Mouse (Mus musculus): ENCODE data around the gene Bicd1.
"Not testable (repeated sequence)": the region's sequence is repeated elsewhere in the genome, so short reads cannot be mapped to it uniquely, and the experiment has no call there.

Bicd1 gene

DNA sequence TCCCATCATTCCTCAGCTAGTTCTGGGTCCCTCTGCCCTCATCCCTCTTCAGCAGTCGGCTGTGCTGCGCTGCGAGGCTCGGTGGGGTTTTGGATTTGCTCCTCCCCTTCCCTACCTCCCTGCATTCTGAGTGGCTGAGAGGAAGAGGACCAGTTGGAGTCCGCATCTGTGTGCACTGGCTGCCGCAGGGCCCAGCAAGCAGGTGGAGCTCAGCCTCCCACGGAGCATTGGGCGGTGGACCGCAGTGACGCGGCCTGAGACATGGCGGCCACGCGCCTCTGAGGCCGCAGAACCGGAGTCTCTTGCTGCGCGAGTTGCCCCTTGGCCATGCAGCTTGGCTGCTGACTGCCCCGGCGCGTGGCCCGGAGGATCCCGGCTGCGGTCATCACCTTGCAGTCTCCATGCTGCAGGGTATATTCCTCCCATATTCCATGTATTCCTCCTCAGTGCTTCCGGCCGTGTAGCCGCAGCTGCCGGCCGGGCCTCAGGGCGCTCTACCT lies at the start of gene Bicd1:
TSS of gene Bicd1 (plus strand) at position 54 of the 500 bp plus-strand sequence.
- DNase-seq (ENCODE audit: low spot score): peak; percentile 76

- DNase-seq (ENCODE audit: low spot score): not testable (repeated sequence)
Measured at GRCm38 (mm10) chr6:149362533-149362932, 46.2 kb upstream of the Bicd1 start.

- DNase-seq (ENCODE audit: low spot score): not testable (repeated sequence)
Measured at GRCm38 (mm10) chr6:149365975-149366374, 42.7 kb upstream of the Bicd1 start.

- DNase-seq (ENCODE audit: low spot score): no peak
Measured at GRCm38 (mm10) chr6:149366403-149366802, 42.3 kb upstream of the Bicd1 start.

DNA sequence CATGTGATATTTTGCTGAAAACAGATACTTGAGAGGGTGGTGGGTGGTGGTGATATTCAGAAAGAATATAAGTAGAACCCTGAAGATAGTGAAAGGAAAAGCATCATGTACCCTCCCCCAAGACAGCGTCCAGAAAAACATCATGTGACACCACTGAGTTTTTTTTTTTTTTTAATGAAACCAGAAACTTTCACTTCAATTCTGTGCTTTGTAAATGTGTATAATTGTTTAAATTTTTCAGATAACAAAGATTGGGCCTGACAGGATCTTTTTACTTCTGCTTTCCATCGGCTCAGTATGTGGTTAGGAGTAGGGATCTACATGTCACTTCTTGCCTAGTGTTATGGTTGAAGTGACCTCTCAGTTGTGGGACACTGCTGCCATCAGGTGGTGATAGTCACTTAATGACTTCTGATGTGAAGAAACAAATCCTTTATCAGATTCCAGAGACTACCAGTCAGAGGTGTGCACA lies 33.7 kb upstream of the Bicd1 start:
- peak; percentile 79 for DNase-seq (ENCODE audit: low spot score)

DNA sequence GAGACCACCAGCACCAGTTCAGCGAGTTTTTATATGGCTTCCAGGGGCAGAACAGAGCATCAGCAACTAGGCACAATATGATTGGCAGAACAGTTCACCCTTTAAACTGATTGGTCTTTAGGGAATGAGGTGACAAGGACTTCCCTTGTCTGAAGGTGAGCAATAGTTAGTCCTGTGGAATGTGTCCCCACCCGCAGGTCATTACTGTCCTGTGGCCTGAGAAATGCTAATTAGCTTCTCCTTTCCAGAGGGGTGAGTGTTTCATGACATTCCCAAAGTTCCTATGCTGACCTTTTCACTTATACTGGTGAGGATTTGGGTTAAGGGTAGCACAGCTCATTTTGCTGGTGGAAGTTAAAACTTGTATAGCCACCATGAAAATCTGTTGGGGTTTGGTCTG lies 25.2 kb upstream of the Bicd1 start:
- no peak for DNase-seq (ENCODE audit: low spot score)

DNA sequence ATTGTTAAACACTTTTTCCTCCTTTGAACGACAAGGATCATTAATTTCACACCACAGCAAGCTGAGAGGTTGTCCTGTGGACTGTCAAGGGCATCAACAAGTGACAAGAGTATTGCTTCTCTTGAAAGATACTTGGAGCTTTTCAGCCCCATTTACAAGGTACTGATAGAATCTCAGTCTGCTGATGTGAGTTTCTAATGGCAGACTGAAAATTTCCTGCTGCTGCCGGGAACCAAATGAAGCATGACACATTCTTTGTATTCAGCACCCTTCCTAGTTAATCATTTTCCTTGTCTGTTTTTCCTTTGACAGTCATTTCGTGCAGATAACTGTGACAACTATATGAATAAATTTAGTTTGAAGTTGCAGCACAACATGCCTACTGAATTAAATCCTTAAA lies 22.3 kb upstream of the Bicd1 start:
- no peak for DNase-seq (ENCODE audit: low spot score)

DNA sequence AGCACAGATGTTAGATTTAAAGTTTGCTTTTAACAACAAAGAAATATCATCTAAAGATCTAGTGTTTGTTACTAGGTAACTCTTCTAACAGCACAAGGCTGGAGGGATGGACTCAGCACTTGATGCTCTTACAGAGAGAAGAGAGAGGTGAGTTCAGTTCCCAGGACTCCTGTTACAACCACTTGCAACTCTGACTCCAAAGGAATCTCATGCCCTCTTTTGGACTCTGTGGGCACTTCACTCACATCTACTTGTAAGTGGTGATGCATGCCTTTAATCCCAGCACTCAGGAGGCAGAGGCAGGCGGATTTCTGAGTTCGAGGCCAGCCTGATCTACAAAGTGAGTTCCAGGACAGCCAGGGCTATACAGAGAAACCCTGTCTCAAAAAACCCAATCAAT lies 19.1 kb upstream of the Bicd1 start:
- not testable (repeated sequence) for DNase-seq (ENCODE audit: low spot score)

- DNase-seq (ENCODE audit: low spot score): no peak
Measured at GRCm38 (mm10) chr6:149399396-149399795, 9.3 kb upstream of the Bicd1 start.

DNA sequence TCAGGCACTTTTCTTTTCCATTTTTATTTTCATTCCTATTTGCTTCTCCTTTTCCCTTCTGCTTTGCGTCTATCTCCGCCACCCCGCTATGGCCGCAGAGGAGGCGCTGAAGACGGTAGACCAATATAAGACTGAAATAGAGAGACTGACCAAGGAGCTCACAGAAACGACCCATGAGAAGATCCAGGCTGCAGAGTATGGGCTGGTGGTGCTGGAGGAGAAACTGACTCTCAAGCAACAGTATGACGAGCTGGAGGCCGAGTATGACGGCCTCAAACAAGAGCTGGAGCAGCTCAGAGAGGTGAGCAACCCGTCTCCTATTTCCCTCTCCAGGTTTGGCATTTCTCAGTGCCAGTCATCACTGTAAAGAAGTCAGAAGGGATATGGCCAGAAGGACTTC lies 655 bp downstream of the Bicd1 start:
- peak; percentile 7 for DNase-seq (ENCODE audit: low spot score)

DNA sequence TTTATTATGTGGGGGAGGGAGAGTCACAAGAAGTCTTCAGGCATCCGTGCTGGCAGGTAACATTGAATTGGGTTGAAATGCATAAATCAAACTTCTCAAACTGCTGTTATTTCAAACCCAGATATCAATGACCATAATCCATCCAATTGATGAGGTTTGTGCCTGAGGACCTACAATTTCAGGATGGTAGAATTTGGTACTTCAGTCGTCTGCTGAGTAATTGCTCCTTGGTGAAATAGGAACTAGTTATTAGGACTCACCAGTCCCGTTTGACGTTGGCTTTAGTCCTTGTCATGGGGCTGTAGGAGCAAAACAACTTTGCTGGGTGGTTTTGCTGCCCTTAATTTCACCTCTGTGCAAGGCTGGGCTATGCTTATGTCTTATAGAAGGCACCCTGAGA lies 1.2 kb downstream of the Bicd1 start:
- no peak for DNase-seq (ENCODE audit: low spot score)

- no peak for DNase-seq (ENCODE audit: low spot score)
Measured at GRCm38 (mm10) chr6:149413256-149413655, 4.6 kb downstream of the Bicd1 start.

- DNase-seq (ENCODE audit: low spot score): no peak
Measured at GRCm38 (mm10) chr6:149424748-149425147, 16.1 kb downstream of the Bicd1 start.

DNA sequence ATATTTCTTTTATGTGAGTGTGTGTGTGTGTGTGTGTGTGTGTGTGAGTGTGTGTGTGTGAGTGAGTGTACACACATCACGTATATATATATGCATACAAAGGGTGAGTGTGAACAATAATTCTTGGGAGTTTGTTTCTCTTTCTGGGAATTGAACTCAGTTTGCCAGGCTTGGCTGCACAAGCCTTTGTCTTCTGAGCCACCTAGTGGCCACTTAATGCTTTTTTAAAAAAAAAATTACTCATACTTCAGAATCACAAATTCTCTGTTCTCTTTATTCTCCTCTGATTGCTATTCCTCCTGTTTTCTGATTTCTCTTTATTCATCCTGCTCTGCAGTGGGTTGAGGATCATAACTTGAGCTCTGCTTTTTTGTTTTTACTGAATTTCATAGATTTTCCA lies 30.5 kb downstream of the Bicd1 start:
- DNase-seq (ENCODE audit: low spot score): no peak

GRCm38 (mm10) chr6:149442884-149443283 lies 34.2 kb downstream of the Bicd1 start:
- no peak for DNase-seq (ENCODE audit: low spot score)

DNA sequence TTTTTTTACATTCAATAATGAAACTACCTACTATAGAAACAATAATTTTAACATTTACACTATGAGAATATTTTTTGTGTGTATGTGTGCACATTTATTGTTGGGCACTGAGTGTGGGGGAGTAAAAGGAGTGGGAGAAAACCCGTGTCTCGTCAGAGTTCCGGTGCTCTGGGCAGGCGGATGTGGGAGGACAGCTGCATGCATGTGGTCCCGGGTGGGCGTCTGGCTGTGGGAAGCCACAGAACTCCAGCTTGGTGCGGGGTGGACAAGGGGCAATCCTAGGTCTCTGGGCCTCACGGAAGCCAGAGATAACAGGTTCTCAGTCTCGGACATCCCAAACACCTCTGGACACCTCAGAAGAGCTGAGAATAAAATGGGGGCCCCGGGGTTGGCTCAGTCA lies 37.2 kb downstream of the Bicd1 start:
- DNase-seq (ENCODE audit: low spot score): no peak

DNA sequence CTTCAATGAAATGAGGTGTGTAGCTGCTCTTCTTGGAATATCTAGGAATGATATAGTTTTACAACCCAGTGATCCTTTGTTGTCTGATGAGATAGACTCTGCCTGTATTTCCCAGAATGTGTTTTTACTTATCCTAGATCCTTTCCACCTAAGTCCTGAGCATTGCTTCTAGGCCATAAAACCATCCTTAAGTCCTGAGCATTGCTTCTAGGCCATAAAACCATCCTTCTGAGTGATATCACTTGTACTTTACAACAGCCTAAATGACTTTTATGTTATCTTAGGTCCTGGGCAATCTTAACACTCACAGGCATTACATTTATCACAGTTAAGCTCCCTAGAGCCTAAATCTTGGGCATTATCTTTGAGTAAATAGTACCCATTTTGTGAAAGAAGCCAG lies 48.6 kb downstream of the Bicd1 start:
- DNase-seq (ENCODE audit: low spot score): no peak

DNA sequence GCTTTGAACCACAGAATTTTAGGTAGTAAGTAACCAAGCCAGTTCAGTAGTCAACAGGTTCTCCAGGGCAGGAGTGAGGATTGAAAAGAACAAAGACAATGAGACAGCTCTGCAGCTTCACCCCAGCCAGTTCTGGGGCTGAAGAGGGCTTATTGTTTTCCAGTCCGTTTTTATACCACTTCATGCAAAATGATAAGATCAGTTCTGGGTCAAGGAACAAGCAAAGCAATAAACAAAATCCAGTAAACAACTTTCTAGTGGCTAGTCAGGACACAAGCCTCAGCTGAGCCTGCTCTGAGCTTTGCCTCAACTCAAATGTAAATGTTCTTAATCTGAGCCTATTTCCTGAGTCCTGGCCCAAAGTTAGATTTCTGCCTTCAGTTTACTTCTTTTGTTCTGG lies 52.3 kb downstream of the Bicd1 start:
- DNase-seq (ENCODE audit: low spot score): no peak

DNA sequence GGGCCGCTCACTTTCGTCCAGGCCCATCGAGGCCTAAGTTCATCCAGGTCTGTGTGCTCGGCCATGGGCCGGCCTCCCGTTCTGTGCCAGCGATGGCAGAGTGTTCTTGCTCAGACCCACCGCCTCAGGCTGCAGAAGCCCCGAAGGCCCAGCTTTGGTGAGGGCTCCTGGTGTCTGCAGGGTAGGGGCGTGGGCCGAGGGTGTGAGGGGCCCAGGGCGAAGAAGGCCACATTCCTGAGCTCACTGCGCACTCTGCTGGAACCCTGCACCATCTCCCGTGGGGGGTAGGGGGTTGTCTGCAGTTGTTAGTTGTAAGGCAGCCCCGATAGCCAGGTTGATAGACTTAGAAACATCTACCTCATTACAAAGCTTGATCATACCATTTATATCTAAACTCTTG lies 62.8 kb downstream of the Bicd1 start:
- no peak for DNase-seq (ENCODE audit: low spot score)

GRCm38 (mm10) chr6:149472441-149472840 lies 63.8 kb downstream of the Bicd1 start:
- DNase-seq (ENCODE audit: low spot score): not testable (repeated sequence)

GRCm38 (mm10) chr6:149481868-149482267 lies 73.2 kb downstream of the Bicd1 start:
- not testable (repeated sequence) for DNase-seq (ENCODE audit: low spot score)

- DNase-seq (ENCODE audit: low spot score): no peak
Measured at GRCm38 (mm10) chr6:149494662-149495061, 86.0 kb downstream of the Bicd1 start.

DNA sequence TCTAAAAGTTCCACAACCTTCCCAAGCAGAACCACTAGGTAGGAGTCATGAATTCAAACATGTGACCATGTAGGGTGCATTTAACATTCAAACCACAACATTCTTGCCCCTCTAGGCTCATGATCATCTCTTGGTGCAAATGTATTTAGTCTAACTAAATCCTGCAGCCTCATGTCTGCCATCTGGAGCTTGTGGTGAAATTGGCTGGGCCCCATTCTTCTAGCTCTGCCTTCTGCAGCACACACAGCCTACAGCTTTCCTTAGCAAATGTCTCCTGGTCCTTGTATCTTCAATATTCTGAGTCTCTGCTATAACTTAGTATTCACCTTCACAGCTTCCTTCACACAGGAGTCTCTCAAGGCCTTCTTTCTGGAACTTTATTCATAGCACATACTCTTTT lies 87.2 kb downstream of the Bicd1 start:
- DNase-seq (ENCODE audit: low spot score): no peak

DNA sequence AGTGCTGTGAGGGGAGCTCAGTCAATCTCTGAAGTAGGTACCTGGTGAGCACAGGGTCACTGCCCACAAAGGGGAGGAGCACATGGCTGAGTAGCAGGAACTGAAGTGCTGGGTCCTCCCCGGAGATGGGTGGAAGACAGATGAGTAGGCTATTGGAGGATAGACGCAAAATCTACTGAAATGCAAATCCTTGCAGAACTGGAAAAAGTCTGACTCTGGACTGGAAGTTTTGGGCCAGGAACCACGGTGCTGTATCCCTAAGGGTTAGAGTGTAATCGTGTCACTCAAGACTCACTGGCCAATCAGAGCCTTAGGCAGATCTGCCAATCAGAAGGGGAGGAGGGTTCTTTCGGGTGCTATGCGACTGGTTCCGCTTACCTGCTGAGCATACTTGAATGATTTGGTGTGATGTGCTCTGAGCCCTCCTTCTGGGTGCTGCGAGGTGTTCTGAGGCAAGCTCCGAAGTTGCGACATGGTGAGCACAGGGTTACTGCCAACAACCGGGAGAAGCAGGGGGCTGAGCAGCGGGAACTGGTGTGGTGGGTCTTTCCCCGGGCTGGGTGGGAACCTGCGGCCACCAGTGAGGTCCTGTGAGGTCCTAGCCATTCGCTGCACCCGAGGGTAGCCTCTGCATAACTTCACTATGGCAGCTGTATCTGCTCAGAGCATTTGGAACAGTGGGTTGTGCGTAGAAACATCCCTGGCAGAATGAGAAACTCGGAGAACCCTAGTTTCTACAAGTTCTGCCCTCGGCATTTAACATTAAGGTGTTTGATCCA lies 157.2 kb downstream of the Bicd1 start:
- DNase-seq (ENCODE audit: low spot score): peak; percentile 67
